Mouse (Mus musculus): ENCODE measurements at regions not wholly inside any gene's neighbourhood (a gene's known extent, or its start where the extent isn't known, plus 50 kb on each side); places are given as distances from the start of the nearest gene placed in this dataset.

- no peak for TF ChIP-seq CTCF (IDR thresholded peaks at IDR 0.05)
- no peak for TF ChIP-seq EP300 (IDR thresholded peaks at IDR 0.05)
These were observed 664.6 kb upstream of the Marcks start for GRCm38 (mm10) chr10:37803225-37803805.
